23 mouse cellular contexts compared by ENCODE assay signal in the genomic region with DNA sequence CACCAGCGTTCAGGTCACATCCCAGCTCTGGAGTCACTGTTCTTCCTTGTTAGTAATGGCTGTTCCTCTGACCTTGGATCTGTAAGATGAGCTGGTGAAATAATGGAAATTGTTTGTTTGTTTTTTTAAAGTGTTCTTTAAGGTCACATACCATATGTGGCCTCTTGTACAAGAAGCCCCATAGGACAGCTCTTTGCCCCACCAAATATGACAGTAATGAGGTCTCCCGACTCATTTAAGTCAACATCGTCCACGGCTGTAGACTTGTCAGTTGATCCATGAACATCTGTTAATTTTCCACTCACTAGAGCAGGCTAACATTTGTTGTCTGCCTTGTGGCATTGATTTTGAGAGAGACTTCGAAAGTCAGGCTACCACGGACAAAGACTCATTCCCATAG. TPM values are rescaled to one million over a fixed set of nuclear protein-coding genes. Genes with fewer than 3 reads are reported as not detected.
"Had no signal": no experiment of that assay in that cellular context is flagged by ENCODE, and none has a peak within 500 bp of the region (broad histone marks: within the 10 kb centered on the region; RNA-seq: fewer than 3 reads in every experiment).

No protein-coding gene starts in this region.

- H3K36me3 ChIP-seq: limb, embryonic 12.5 days; limb, embryonic 15.5 days; midbrain, embryonic 12.5 days had no signal

- H3K9ac ChIP-seq: limb, embryonic 12.5 days; limb, embryonic 15.5 days; liver, embryonic 14.5 days; liver, postnatal 0 days; lung, embryonic 14.5 days; midbrain, embryonic 12.5 days had no signal

- ATAC-seq: liver, postnatal 0 days; midbrain, embryonic 16.5 days had no signal

- H3K4me3 ChIP-seq: limb, embryonic 12.5 days; limb, embryonic 15.5 days; midbrain, embryonic 12.5 days; myocyte had no signal

- H3K4me2 ChIP-seq: limb, embryonic 12.5 days; limb, embryonic 15.5 days; liver, embryonic 11.5 days; lung, embryonic 14.5 days; midbrain, embryonic 12.5 days had no signal

- H3K27me3 ChIP-seq: limb, embryonic 12.5 days; limb, embryonic 15.5 days; midbrain, embryonic 12.5 days had no signal

- H3K9me3 ChIP-seq: limb, embryonic 12.5 days; limb, embryonic 15.5 days; midbrain, embryonic 12.5 days had no signal

- H3K27ac ChIP-seq: limb, embryonic 12.5 days; limb, embryonic 15.5 days; liver, embryonic 14.5 days; midbrain, embryonic 12.5 days; stomach, postnatal 0 days had no signal

- DNase-seq: kidney, adult 18-20 months; kidney, adult 9 months; kidney, postnatal 14 days; kidney, postnatal 4 days; left cerebral cortex, postnatal 4 days; liver, postnatal 0 days; lung, embryonic 14.5 days; lung, postnatal 10 days; lung, postnatal 4 days; right cerebral cortex, adult 18-20 months; right cerebral cortex, postnatal 14 days; right cerebral cortex, postnatal 4 days; thymus, adult 2 months; thymus, postnatal 14 days; thymus, postnatal 4 days had no signal

RNA-seq across cellular contexts. Expression of gene Cnr2, which starts 16.2 kb away (rescaled TPM):
- polyA plus RNA-seq: myocyte had no signal
